Mouse (Mus musculus): Measurements from ENCODE around the gene Pacs2. TPM values are rescaled to one million over a fixed set of nuclear protein-coding genes. Genes with fewer than 3 reads are reported as not detected.

Gene Pacs2
- total RNA-seq, 2 experiments from 2014 or later: 31.9 to 41.4 TPM

GRCm38 (mm10) chr12:113073420-113074328 lies 59.4 kb downstream of the Pacs2 start:
- intact Hi-C loops (cut with DNase I; ENCODE audit: low total_unique reads): no loop called here
- no peak for DNase-seq

GRCm38 (mm10) chr12:113074329-113075062 lies 60.2 kb downstream of the Pacs2 start, which contains the start of gene Tex22:
Tex22 (plus strand) TSS chr12:113074502.
- peak; percentile 86 for DNase-seq
- intact Hi-C loops (cut with DNase I; ENCODE audit: low total_unique reads): no loop called here

- intact Hi-C loops (cut with DNase I; ENCODE audit: low total_unique reads): no loop called here
These were observed 60.8 kb downstream of the Pacs2 start for GRCm38 (mm10) chr12:113075063-113075454.

GRCm38 (mm10) chr12:113075486-113075885 lies 61.2 kb downstream of the Pacs2 start:
- intact Hi-C loops (cut with DNase I; ENCODE audit: low total_unique reads): no loop called here
- no peak for DNase-seq

More at GRCm38 (mm10) chr12:113075063-113075454, 60.8 kb downstream of the Pacs2 start:
- peak; percentile 87 for DNase-seq

GRCm38 (mm10) chr12:113087276-113087675 lies 73.0 kb downstream of the Pacs2 start:
- intact Hi-C loops (cut with DNase I; ENCODE audit: low total_unique reads): no loop called here
- DNase-seq: no peak

- intact Hi-C loops (cut with DNase I; ENCODE audit: low total_unique reads): no loop called here
- DNase-seq: no peak
These were observed 73.7 kb downstream of the Pacs2 start for GRCm38 (mm10) chr12:113088026-113088425.

- intact Hi-C loops (cut with DNase I; ENCODE audit: low total_unique reads): no loop called here
- no peak for DNase-seq
These were observed 74.8 kb downstream of the Pacs2 start for GRCm38 (mm10) chr12:113089107-113089506.

GRCm38 (mm10) chr12:113090053-113090452 lies 75.7 kb downstream of the Pacs2 start:
- DNase-seq: no peak
- intact Hi-C loops (cut with DNase I; ENCODE audit: low total_unique reads): no loop called here

GRCm38 (mm10) chr12:113097040-113097439 lies 82.7 kb downstream of the Pacs2 start:
- intact Hi-C loops (cut with DNase I; ENCODE audit: low total_unique reads): no loop called here
- no peak for DNase-seq

GRCm38 (mm10) chr12:113097749-113098281 lies 83.5 kb downstream of the Pacs2 start, which contains the start of gene Mta1:
Mta1 (plus strand) TSS chr12:113098278.
- DNase-seq: peak; percentile 57
- intact Hi-C loops (cut with DNase I; ENCODE audit: low total_unique reads): no loop called here

GRCm38 (mm10) chr12:113098530-113099151 lies 84.3 kb downstream of the Pacs2 start:
- no peak for DNase-seq
- intact Hi-C loops (cut with DNase I; ENCODE audit: low total_unique reads): no loop called here

- intact Hi-C loops (cut with DNase I; ENCODE audit: low total_unique reads): no loop called here
- no peak for DNase-seq
These were observed 85.3 kb downstream of the Pacs2 start for GRCm38 (mm10) chr12:113099470-113100237.

- peak; percentile 46 for DNase-seq
- intact Hi-C loops (cut with DNase I; ENCODE audit: low total_unique reads): no loop called here
These were observed 86.3 kb downstream of the Pacs2 start for GRCm38 (mm10) chr12:113100448-113101076.

GRCm38 (mm10) chr12:113101251-113101960 lies 87.1 kb downstream of the Pacs2 start:
- no peak for DNase-seq
- intact Hi-C loops (cut with DNase I; ENCODE audit: low total_unique reads): no loop called here

- DNase-seq: peak; percentile 64
- intact Hi-C loops (cut with DNase I; ENCODE audit: low total_unique reads): no loop called here
These were observed 88.2 kb downstream of the Pacs2 start for GRCm38 (mm10) chr12:113102461-113102860.

GRCm38 (mm10) chr12:113103846-113104451 lies 89.6 kb downstream of the Pacs2 start:
- no peak for DNase-seq
- intact Hi-C loops (cut with DNase I; ENCODE audit: low total_unique reads): no loop called here

GRCm38 (mm10) chr12:113106386-113106785 lies 92.1 kb downstream of the Pacs2 start:
- no peak for DNase-seq
- intact Hi-C loops (cut with DNase I; ENCODE audit: low total_unique reads): no loop called here
